Mouse (Mus musculus) CH12.LX (cell line): Measurements from ENCODE around the gene Vmn1r123. TPM values are rescaled to one million over a fixed set of nuclear protein-coding genes. Genes with fewer than 3 reads are reported as not detected.
"Not testable (repeated sequence)": the region's sequence is repeated elsewhere in the genome, so short reads cannot be mapped to it uniquely, and the experiment has no call there.

ENCODE experiments used
- DNase-seq: peaks from one replicate; pipeline ENCODE4 v3.0.0-alpha.2; 2013; ENCODE audit errors: extremely low read depth
- H3K27ac ChIP-seq: 2 replicates; pipeline ENCODE4 v1.5.1; 2012; ENCODE audit warnings: low read depth, mild to moderate bottlenecking, control low read depth, moderate library complexity; ENCODE audit not compliant: insufficient read depth
- H3K27me3 ChIP-seq: replicated peaks from 2 replicates; pipeline ENCODE3; 2012; ENCODE audit warnings: inconsistent platforms
- H3K36me3 ChIP-seq, 2 experiments: replicated peaks in 1 of 2; 2 replicates each; pipeline versions ENCODE3 to v1.6.1; 2012; ENCODE audit warnings: inconsistent platforms in 1 of 2, low read length in 1 of 2, mild to moderate bottlenecking in 1 of 2, mixed read lengths in 1 of 2, moderate library complexity in 1 of 2; ENCODE audit not compliant: control insufficient read depth in 1 of 2, insufficient read depth in 1 of 2
- H3K4me1 ChIP-seq, 2 experiments: 2 replicates each; pipeline ENCODE4 v1.6.1; 2012; ENCODE audit warnings: inconsistent platforms in 1 of 2, moderate library complexity in 1 of 2; ENCODE audit not compliant: insufficient read depth in 2 of 2, control insufficient read depth in 1 of 2
- H3K4me2 ChIP-seq: 2 replicates; pipeline ENCODE4 v1.6.1; 2012; ENCODE audit warnings: low read depth, mild to moderate bottlenecking, control low read depth; ENCODE audit not compliant: poor library complexity, insufficient read depth, severe bottlenecking
- H3K4me3 ChIP-seq, 3 experiments: fragments of 150-350 bp in 1 of 3; sonication (generic) in 1 of 3; replicated peaks in 1 of 3; 2 replicates each; pipeline versions ENCODE3 to v1.5.1; 2011 to 2012; ENCODE audit warnings: low read depth in 2 of 3, low read length in 2 of 3, mild to moderate bottlenecking in 2 of 3, moderate library complexity in 2 of 3, control low read depth in 1 of 3, improper control_type of control experiment in 1 of 3, inconsistent platforms in 1 of 3, mixed read lengths in 1 of 3; ENCODE audit not compliant: poor library complexity in 1 of 3
- H3K79me2 ChIP-seq: replicated peaks from 2 replicates; pipeline ENCODE4 v1.6.1; 2012; ENCODE audit warnings: mild to moderate bottlenecking, moderate library complexity; ENCODE audit not compliant: control insufficient read depth, poor library complexity, insufficient read depth, severe bottlenecking; ENCODE audit errors: extremely low read depth
- H3K9ac ChIP-seq: 2 replicates; pipeline ENCODE4 v1.6.1; 2012; ENCODE audit warnings: low read depth, mild to moderate bottlenecking, control low read depth, moderate library complexity; ENCODE audit not compliant: insufficient read depth
- H3K9me3 ChIP-seq: replicated peaks from 2 replicates; pipeline ENCODE3; 2012; ENCODE audit warnings: low read length, inconsistent platforms, mixed read lengths
- dilution Hi-C: fragments of 300-500 bp; cut with MboI; formaldehyde crosslinking; loops from 2 replicates; pipeline ENCODE4 v1.14.3; 2020; ENCODE audit warnings: low sequenced_read_pairs; ENCODE audit not compliant: extremely low pct_unique_long_range_greater_than_20kb, extremely low pct_ligation_motif_present
- in situ Hi-C: fragments of 300-500 bp; cut with MboI; formaldehyde crosslinking; loops from 3 replicates; pipeline ENCODE4 v1.14.3; 2019; ENCODE audit warnings: low sequenced_read_pairs, low pct_ligation_motif_present, low pct_unique_long_range_greater_than_20kb, mixed read lengths
- polyA plus RNA-seq: library from polyadenylated mRNA; unstranded; fragments of >175 nt; gene quantifications from 2 replicates; pipeline ENCODE4 v1.2.1, GENCODE M21; 2012; ENCODE audit warnings: low read depth; ENCODE audit not compliant: insufficient read length
- total RNA-seq, 2 experiments: library from RNA; depleted of rRNA; stranded (reverse); fragments of 300-350 nt in 1 of 2; fragments of >200 nt in 1 of 2; gene quantifications; 2 replicates each; pipeline ENCODE4 v1.2.3; 2012 to 2014

Gene Vmn1r123
- total RNA-seq (2012; rRNA removed) (not detected in 2 replicates), total RNA-seq (2014; rRNA removed) (not detected in 2 replicates), polyA plus RNA-seq (not detected in 2 replicates)

DNA sequence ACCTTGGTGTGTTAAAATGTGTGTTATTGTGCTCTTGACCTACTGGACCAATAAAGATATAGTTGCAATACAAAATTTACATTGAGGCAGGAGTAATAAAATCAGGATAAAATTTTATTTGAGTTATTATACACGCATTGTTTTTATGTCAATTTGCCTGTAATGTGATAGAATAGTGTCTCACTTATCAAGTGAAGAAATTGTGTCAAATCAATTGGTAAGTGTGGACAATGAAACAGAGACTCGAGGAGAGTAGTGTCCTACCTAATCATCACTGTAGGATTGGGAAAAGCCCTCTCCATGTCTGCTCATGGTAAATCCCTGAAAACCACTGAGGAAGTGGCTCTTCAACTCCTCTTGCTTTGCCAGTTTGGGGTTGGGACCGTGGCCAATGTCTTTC, at the start of gene Vmn1r123:
TSS of gene Vmn1r123 (plus strand) at position 301 of the 400 bp plus-strand sequence.
- H3K4me1 ChIP-seq, H3K9me3 ChIP-seq, H3K4me2 ChIP-seq, H3K27ac ChIP-seq, H3K79me2 ChIP-seq, DNase-seq, in situ Hi-C loops, H3K36me3 ChIP-seq, H3K9ac ChIP-seq, H3K4me3 ChIP-seq, H3K27me3 ChIP-seq, dilution Hi-C loops: not testable (repeated sequence)

DNA sequence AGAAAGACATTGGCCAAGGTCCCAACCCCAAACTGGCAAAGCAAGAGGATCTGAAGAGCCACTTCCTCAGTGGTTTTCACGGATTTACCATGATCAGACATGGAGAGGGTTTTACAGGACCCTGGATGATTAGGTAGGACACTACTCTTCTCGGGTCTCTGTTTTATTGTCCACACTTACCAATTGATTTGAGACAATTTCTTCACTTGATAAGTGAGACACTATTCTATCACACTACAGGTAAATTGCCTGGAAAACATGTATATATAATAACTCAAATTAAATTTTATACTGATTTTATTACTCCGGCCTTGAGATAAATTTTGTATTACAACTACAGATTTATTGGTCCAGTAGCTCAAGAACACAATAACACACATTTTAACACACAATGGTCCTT, 28.0 kb upstream of the Vmn1r123 start, which contains the start of gene Vmn1r122:
TSS of gene Vmn1r122 (minus strand) at position 101 of the 400 bp plus-strand sequence.
- H3K36me3 ChIP-seq, H3K4me1 ChIP-seq, in situ Hi-C loops, H3K4me3 ChIP-seq, H3K27ac ChIP-seq, H3K9me3 ChIP-seq, H3K4me2 ChIP-seq, DNase-seq, dilution Hi-C loops, H3K79me2 ChIP-seq, H3K9ac ChIP-seq, H3K27me3 ChIP-seq: not testable (repeated sequence)

- H3K27ac ChIP-seq, DNase-seq, H3K79me2 ChIP-seq, in situ Hi-C loops, H3K4me1 ChIP-seq, dilution Hi-C loops, H3K9ac ChIP-seq, H3K4me3 ChIP-seq, H3K4me2 ChIP-seq, H3K36me3 ChIP-seq, H3K27me3 ChIP-seq, H3K9me3 ChIP-seq: not testable (repeated sequence)
These were observed 28.3 kb downstream of the Vmn1r123 start, which contains the start of gene Gm5157 for GRCm38 (mm10) chr7:21190323-21190722. Gene Gm5157, minus strand, starts transcription at chr7:21190423.

Other genes with a start within 250 kb of the Vmn1r123 start
- not detected in 2 replicates for gene Vmn1r118, start 249.8 kb upstream of the Vmn1r123 start, total RNA-seq (2012; rRNA removed)
- gene Vmn1r118, start 249.8 kb upstream of the Vmn1r123 start, total RNA-seq (2014; rRNA removed) = not detected in 2 replicates
- not detected in 2 replicates for gene Vmn1r118, start 249.8 kb upstream of the Vmn1r123 start, polyA plus RNA-seq
- gene Vmn1r119, start 149.7 kb upstream of the Vmn1r123 start, total RNA-seq (2012; rRNA removed) = not detected in 2 replicates
- gene Vmn1r119, start 149.7 kb upstream of the Vmn1r123 start, total RNA-seq (2014; rRNA removed) = not detected in 2 replicates
- gene Vmn1r119, start 149.7 kb upstream of the Vmn1r123 start, polyA plus RNA-seq = not detected in 2 replicates
- not detected in 2 replicates for gene Vmn1r120, start 108.4 kb upstream of the Vmn1r123 start, total RNA-seq (2012; rRNA removed)
- gene Vmn1r120, start 108.4 kb upstream of the Vmn1r123 start, total RNA-seq (2014; rRNA removed) = not detected in 2 replicates
- gene Vmn1r120, start 108.4 kb upstream of the Vmn1r123 start, polyA plus RNA-seq = not detected in 2 replicates
- gene Vmn1r121, start 63.7 kb upstream of the Vmn1r123 start, total RNA-seq (2012; rRNA removed) = not detected in 2 replicates
- not detected in 2 replicates for gene Vmn1r121, start 63.7 kb upstream of the Vmn1r123 start, total RNA-seq (2014; rRNA removed)
- not detected in 2 replicates for gene Vmn1r121, start 63.7 kb upstream of the Vmn1r123 start, polyA plus RNA-seq
- gene Vmn1r122, start 28.1 kb upstream of the Vmn1r123 start, total RNA-seq (2012; rRNA removed) = not detected in 2 replicates
- gene Vmn1r122, start 28.1 kb upstream of the Vmn1r123 start, total RNA-seq (2014; rRNA removed) = not detected in 2 replicates
- gene Vmn1r122, start 28.1 kb upstream of the Vmn1r123 start, polyA plus RNA-seq = not detected in 2 replicates
- not detected in 2 replicates for gene Gm5157, start 28.2 kb downstream of the Vmn1r123 start, total RNA-seq (2012; rRNA removed)
- not detected in 2 replicates for gene Gm5157, start 28.2 kb downstream of the Vmn1r123 start, total RNA-seq (2014; rRNA removed)
- not detected in 2 replicates for gene Gm5157, start 28.2 kb downstream of the Vmn1r123 start, polyA plus RNA-seq
- gene Vmn1r124, start 98.4 kb downstream of the Vmn1r123 start, total RNA-seq (2012; rRNA removed) = not detected in 2 replicates
- gene Vmn1r124, start 98.4 kb downstream of the Vmn1r123 start, total RNA-seq (2014; rRNA removed) = not detected in 2 replicates
- gene Vmn1r124, start 98.4 kb downstream of the Vmn1r123 start, polyA plus RNA-seq = not detected in 2 replicates
- not detected in 2 replicates for gene Vmn1r125, start 110.0 kb downstream of the Vmn1r123 start, total RNA-seq (2012; rRNA removed)
- gene Vmn1r125, start 110.0 kb downstream of the Vmn1r123 start, total RNA-seq (2014; rRNA removed) = not detected in 2 replicates
- gene Vmn1r125, start 110.0 kb downstream of the Vmn1r123 start, polyA plus RNA-seq = not detected in 2 replicates
- gene Vmn1r126, start 139.3 kb downstream of the Vmn1r123 start, total RNA-seq (2012; rRNA removed) = not detected in 2 replicates
- not detected in 2 replicates for gene Vmn1r126, start 139.3 kb downstream of the Vmn1r123 start, total RNA-seq (2014; rRNA removed)
- gene Vmn1r126, start 139.3 kb downstream of the Vmn1r123 start, polyA plus RNA-seq = not detected in 2 replicates
- not detected in 2 replicates for gene Vmn1r127, start 157.7 kb downstream of the Vmn1r123 start, total RNA-seq (2012; rRNA removed)
- not detected in 2 replicates for gene Vmn1r127, start 157.7 kb downstream of the Vmn1r123 start, total RNA-seq (2014; rRNA removed)
- not detected in 2 replicates for gene Vmn1r127, start 157.7 kb downstream of the Vmn1r123 start, polyA plus RNA-seq
- not detected in 2 replicates for gene Vmn1r128, start 187.2 kb downstream of the Vmn1r123 start, total RNA-seq (2012; rRNA removed)
- gene Vmn1r128, start 187.2 kb downstream of the Vmn1r123 start, total RNA-seq (2014; rRNA removed) = not detected in 2 replicates
- not detected in 2 replicates for gene Vmn1r128, start 187.2 kb downstream of the Vmn1r123 start, polyA plus RNA-seq
- gene Vmn1r129, start 199.1 kb downstream of the Vmn1r123 start, total RNA-seq (2012; rRNA removed) = not detected in 2 replicates
- gene Vmn1r129, start 199.1 kb downstream of the Vmn1r123 start, total RNA-seq (2014; rRNA removed) = not detected in 2 replicates
- not detected in 2 replicates for gene Vmn1r129, start 199.1 kb downstream of the Vmn1r123 start, polyA plus RNA-seq